In genomic region chr12:109614416-109614815, GRCm38 (mm10) we compare ENCODE assay signal across 17 mouse cellular contexts. TPM values are rescaled to one million over a fixed set of nuclear protein-coding genes. Genes with fewer than 3 reads are reported as not detected.
DNase-seq lines count a peak whose midpoint lies in the region; ATAC-seq and TF ChIP-seq lines count a peak whose summit lies in the region.
"Had no signal": no experiment of that assay in that cellular context is flagged by ENCODE, and none has a peak within 500 bp of the region (broad histone marks: within the 10 kb centered on the region; RNA-seq: fewer than 3 reads in every experiment).

No protein-coding gene starts in this region.

- H3K4me3 ChIP-seq in hindbrain, postnatal 0 days (ENCODE audit: low read length) = no peak overlapping the region
- H3K4me3 ChIP-seq in hindbrain, embryonic 14.5 days (replicated peaks; ENCODE audit: low read length) = no peak overlapping the region
- no peak overlapping the region for H3K4me3 ChIP-seq in neural tube, embryonic 15.5 days (replicated peaks)
- no peak overlapping the region for H3K4me3 ChIP-seq in embryonic facial prominence, embryonic 12.5 days
- H3K4me3 ChIP-seq: heart, embryonic 13.5 days had no signal

- H3K9me3 ChIP-seq in hindbrain, postnatal 0 days (ENCODE audit: low read length) = no peaks in the 10 kb centered on the region
- no peaks in the 10 kb centered on the region for H3K9me3 ChIP-seq in hindbrain, embryonic 14.5 days (ENCODE audit: control insufficient read depth, low read length)
- H3K9me3 ChIP-seq in neural tube, embryonic 15.5 days (replicated peaks) = no peaks in the 10 kb centered on the region
- peaks cover 8% of the 10 kb centered on the region; the same call in 1 of the 2 replicates for H3K9me3 ChIP-seq in embryonic facial prominence, embryonic 12.5 days

- WGBS in hindbrain, postnatal 0 days = 38% methylated on average over 10 of the region's 10 CpGs
- 40% methylated on average over 10 of the region's 10 CpGs for WGBS in hindbrain, embryonic 14.5 days
- 24% methylated on average over 10 of the region's 10 CpGs for WGBS in neural tube, embryonic 15.5 days
- WGBS in embryonic facial prominence, embryonic 12.5 days = 42% methylated on average over 10 of the region's 10 CpGs

- no peaks in the 10 kb centered on the region for H3K27me3 ChIP-seq in hindbrain, postnatal 0 days (ENCODE audit: insufficient read depth, low read length)
- no peaks in the 10 kb centered on the region for H3K27me3 ChIP-seq in hindbrain, embryonic 14.5 days (ENCODE audit: control insufficient read depth, insufficient read depth, low read length)
- H3K27me3 ChIP-seq in neural tube, embryonic 15.5 days (replicated peaks) = no peaks in the 10 kb centered on the region
- 0 out of 2 replicates have a peak, but pooled peaks cover 7% of the 10 kb centered on the region for H3K27me3 ChIP-seq in embryonic facial prominence, embryonic 12.5 days

- H3K4me1 ChIP-seq in hindbrain, postnatal 0 days (ENCODE audit: insufficient read depth, low read length) = no peaks in the 10 kb centered on the region
- H3K4me1 ChIP-seq in hindbrain, embryonic 14.5 days (replicated peaks; ENCODE audit: control insufficient read depth, insufficient read depth, low read length) = no peaks in the 10 kb centered on the region
- peaks cover 20% of the 10 kb centered on the region for H3K4me1 ChIP-seq in neural tube, embryonic 15.5 days
- H3K4me1 ChIP-seq in embryonic facial prominence, embryonic 12.5 days = peaks cover 4% of the 10 kb centered on the region; the same call in 1 of the 2 replicates
- H3K4me1 ChIP-seq: heart, embryonic 13.5 days had no signal

- ATAC-seq in hindbrain, postnatal 0 days = no peak
- ATAC-seq in hindbrain, embryonic 14.5 days (ENCODE audit: low FRiP score) = no peak
- no peak for ATAC-seq in neural tube, embryonic 15.5 days (ENCODE audit: low FRiP score)
- ATAC-seq in embryonic facial prominence, embryonic 12.5 days (ENCODE audit: insufficient number of reproducible peaks, insufficient read depth, low FRiP score, low TSS enrichment) = no peak
- ATAC-seq: forebrain, embryonic 14.5 days had no signal

- no peak overlapping the region for H3K27ac ChIP-seq in hindbrain, postnatal 0 days
- no peak overlapping the region for H3K27ac ChIP-seq in hindbrain, embryonic 14.5 days
- no peak overlapping the region; the same call in 1 of the 2 replicates for H3K27ac ChIP-seq in neural tube, embryonic 15.5 days (replicated peaks)
- 0 out of 2 replicates have a peak overlapping the region, but pooled peaks have one; percentile 23 for H3K27ac ChIP-seq in embryonic facial prominence, embryonic 12.5 days
- H3K27ac ChIP-seq: heart, embryonic 13.5 days had no signal

- no peak overlapping the region for H3K9ac ChIP-seq in hindbrain, postnatal 0 days (replicated peaks; ENCODE audit: low read length)
- H3K9ac ChIP-seq in hindbrain, embryonic 14.5 days = no peak overlapping the region
- no peak overlapping the region for H3K9ac ChIP-seq in neural tube, embryonic 15.5 days (replicated peaks)
- H3K9ac ChIP-seq in embryonic facial prominence, embryonic 12.5 days = no peak overlapping the region
- H3K9ac ChIP-seq: heart, embryonic 13.5 days had no signal

- peaks cover 9% of the 10 kb centered on the region; the same call in 1 of the 2 replicates for H3K36me3 ChIP-seq in hindbrain, postnatal 0 days (ENCODE audit: insufficient read depth, low read length)
- peaks cover 81% of the 10 kb centered on the region for H3K36me3 ChIP-seq in hindbrain, embryonic 14.5 days (replicated peaks; ENCODE audit: control insufficient read depth, insufficient read depth)
- H3K36me3 ChIP-seq in neural tube, embryonic 15.5 days = peaks cover 60% of the 10 kb centered on the region
- H3K36me3 ChIP-seq in embryonic facial prominence, embryonic 12.5 days = peaks cover 60% of the 10 kb centered on the region
- H3K36me3 ChIP-seq: G1E had no signal

- no peak overlapping the region for H3K4me2 ChIP-seq in hindbrain, postnatal 0 days (ENCODE audit: low read depth, low read length)
- no peak overlapping the region for H3K4me2 ChIP-seq in hindbrain, embryonic 14.5 days (replicated peaks)
- no peak overlapping the region for H3K4me2 ChIP-seq in neural tube, embryonic 15.5 days
- 0 out of 2 replicates have a peak overlapping the region, but pooled peaks have one; percentile 7 for H3K4me2 ChIP-seq in embryonic facial prominence, embryonic 12.5 days (replicated peaks)
- H3K4me2 ChIP-seq: heart, embryonic 13.5 days; midbrain, embryonic 11.5 days had no signal

- DNase-seq in hindbrain, postnatal 0 days (ENCODE audit: low spot score) = no peak
- no peak for DNase-seq in hindbrain, embryonic 14.5 days (ENCODE audit: low spot score)
- peak; percentile 38 for DNase-seq in neural tube, embryonic 10.5 days (ENCODE audit: extremely low spot score, low spot score)
- no peak for DNase-seq in thymus, postnatal 10 days (ENCODE audit: low spot score in 2 of 2)
- DNase-seq in retina, postnatal 1 day = no peak
- DNase-seq: heart, postnatal 36 days; kidney, adult 11 months; kidney, postnatal 14 days; layer of hippocampus, adult 9-11 months; lung, adult 18-20 months; thymus, adult 18-20 months had no signal

- TF ChIP-seq CTCF in hindbrain, postnatal 0 days (IDR thresholded peaks at IDR 0.05; ENCODE audit: low read depth) = peak; percentile 35

RNA-seq across cellular contexts. Expression of gene Rtl1, which starts 14.3 kb away (rescaled TPM):
- total RNA-seq in hindbrain, postnatal 0 days (2014; rRNA removed) = 1.4 and 1.9 TPM in 2 replicates
- 0.81 and 1.3 TPM in 2 replicates for polyA plus RNA-seq in hindbrain, postnatal 0 days (2015; fragmentation: Nextera tagmentation; extraction: Ambion mirVana)
- 1.4 and 1.8 TPM in 2 replicates for polyA plus RNA-seq in hindbrain, embryonic 14.5 days (2014; fragmentation: Nextera tagmentation; extraction: Ambion mirVana)
- 1.7 and 2.6 TPM in 2 replicates for polyA plus RNA-seq in neural tube, embryonic 15.5 days (2015; fragmentation: Nextera tagmentation; extraction: Ambion mirVana)
- polyA plus RNA-seq in embryonic facial prominence, embryonic 12.5 days (2016; fragmentation: Nextera tagmentation; extraction: Ambion mirVana) = 2.2 and 2.9 TPM in 2 replicates
- polyA plus RNA-seq: G1E had no signal
